Mouse (Mus musculus) gastrocnemius, postnatal 25 days (tissue): Measurements from ENCODE around the gene Serinc4. TPM values are rescaled to one million over a fixed set of nuclear protein-coding genes. Genes with fewer than 3 reads are reported as not detected.

Experiments used
- microRNA-seq, 2 experiments: library from miRNA; unstranded; fragments of <30 nt; microRNA quantifications; one replicate each; pipeline ENCODE4 v1.2.0; 2021; ENCODE audit warnings: borderline replicate concordance in 2 of 2
- total RNA-seq, 2 experiments: library from RNA; stranded (reverse); gene quantifications; 1 replicate in 1 of 2; 2 replicates in 1 of 2; pipeline ENCODE4 v1.2.3; 2021

The Serinc4 gene
- total RNA-seq, 2 experiments from 2014 or later: not detected

Small RNA genes within 50 kb of the gene (microRNA-seq; reads per million reads assigned to microRNA genes)
- 0 reads per million in 2 experiments for gene Gm22953

Other genes starting within 250 kb of the Serinc4 start
- gene Trp53bp1, start 185.4 kb downstream of the Serinc4 start, total RNA-seq: 10 to 100 TPM; 13.5 to 16.4 TPM
- gene Map1a, start 167.2 kb downstream of the Serinc4 start, total RNA-seq: 1 to 10 TPM; 7.0 to 7.8 TPM
- gene Ppip5k1, start 101.4 kb downstream of the Serinc4 start, total RNA-seq: 10 to 100 TPM; 65.1 to 69.9 TPM
- not detected for gene Ckmt1, start 99.1 kb downstream of the Serinc4 start, total RNA-seq
- under 1 TPM in 1 of 2 experiments, not detected in 1; 0.08 TPM for gene Strc, start 69.6 kb downstream of the Serinc4 start, total RNA-seq
- gene Pdia3, start 43.0 kb downstream of the Serinc4 start, total RNA-seq: 10 to 100 TPM; 46.2 to 51.0 TPM
- 1 to 10 TPM; 1.9 TPM for gene Catsper2, start 43.0 kb downstream of the Serinc4 start, total RNA-seq
- not detected for gene Ell3, start 12.5 kb downstream of the Serinc4 start, total RNA-seq
- gene Serf2, start 7.6 kb downstream of the Serinc4 start, total RNA-seq: 100 to 1,000 TPM; 315 to 360 TPM
- gene Hypk, start 3.5 kb downstream of the Serinc4 start, total RNA-seq: 10 to 100 TPM; 14.2 to 20.2 TPM
- gene Mfap1b, start 17.3 kb upstream of the Serinc4 start, total RNA-seq: 10 to 100 TPM; 18.0 to 20.6 TPM
- 10 to 100 TPM; 13.2 to 13.9 TPM for gene Mfap1a, start 49.9 kb upstream of the Serinc4 start, total RNA-seq
- gene Wdr76, start 49.9 kb upstream of the Serinc4 start, total RNA-seq: 1 to 10 TPM; 1.9 to 2.3 TPM